Mouse (Mus musculus): Measurements from ENCODE around the gene Cyp19a1. TPM values are rescaled to one million over a fixed set of nuclear protein-coding genes. Genes with fewer than 3 reads are reported as not detected.

Cyp19a1 gene
- polyA plus RNA-seq, 1 experiment from 2014 or later = not detected

DNA sequence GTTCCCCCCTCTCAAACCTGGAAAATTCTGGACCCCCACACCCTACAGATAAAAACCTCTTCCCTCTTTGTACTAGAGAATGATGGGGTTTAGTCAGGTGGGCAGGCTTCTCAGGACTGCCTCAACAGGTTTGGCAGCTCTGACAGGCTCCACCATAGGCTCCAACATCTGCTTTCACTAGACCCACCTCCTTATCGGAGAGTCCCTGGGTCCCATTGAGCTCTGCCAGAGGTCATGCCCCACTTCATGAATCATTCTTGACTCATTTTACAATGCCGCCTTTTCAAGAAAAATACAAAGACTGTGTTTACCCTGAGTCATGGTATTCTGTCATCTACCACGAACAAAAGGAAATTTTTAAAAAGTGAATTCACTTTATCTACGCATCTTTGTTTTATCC, 3.2 kb downstream of the Cyp19a1 start:
- Histone ChIP-seq H3K4me1 (peaks cover 4% of the 10 kb centered on the region; the same call in 1 of the 2 replicates), H3K9me3 (replicated peaks) (no peaks in the 10 kb centered on the region), H3K36me3 (no peaks in the 10 kb centered on the region), H3K4me3 (no peak overlapping the region), H3K27me3 (ENCODE audit: low read depth, poor library complexity, severe bottlenecking) (no peaks in the 10 kb centered on the region), H3K27ac (no peak overlapping the region)
- 63% methylated on average over 4 of the region's 4 CpGs for WGBS
- no peak for DNase-seq (ENCODE audit: low spot score)

DNA sequence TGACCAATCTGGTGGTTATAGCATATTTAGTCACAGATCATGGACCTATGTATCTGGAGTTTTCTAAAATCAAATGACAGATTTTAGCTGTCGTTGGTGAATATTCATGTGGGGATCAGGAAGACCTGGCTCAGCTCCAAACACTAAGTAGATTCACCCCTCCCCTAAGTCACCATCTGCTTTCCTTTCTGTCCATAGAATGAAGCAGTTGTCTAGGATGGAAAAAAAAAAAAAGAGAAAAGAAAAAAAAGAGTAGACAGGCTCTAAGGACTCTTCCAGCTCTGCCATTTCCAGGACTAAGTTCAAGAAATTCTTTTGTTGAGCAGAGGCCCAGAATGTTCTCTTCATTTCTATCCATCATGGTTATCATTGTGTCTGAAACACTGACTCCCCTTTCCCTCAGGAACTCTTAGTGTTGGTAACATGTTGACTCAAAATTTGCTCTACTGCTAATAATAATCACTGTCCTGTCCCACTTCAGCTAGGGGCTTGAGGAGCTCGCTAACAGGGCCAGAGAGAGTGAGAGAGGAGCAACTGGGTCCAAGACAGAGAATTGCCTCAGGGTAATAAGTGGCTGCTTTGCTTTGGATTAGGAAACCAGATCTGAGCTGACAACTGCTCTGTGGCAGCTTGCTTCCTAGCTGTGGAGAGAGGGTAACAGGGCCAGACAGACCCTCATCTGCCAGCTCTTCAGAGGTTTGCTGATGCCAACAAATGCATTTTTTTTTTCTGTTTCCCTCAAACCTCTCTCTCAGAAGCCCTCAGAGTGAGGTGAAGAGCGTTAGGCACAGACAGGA, 22.8 kb downstream of the Cyp19a1 start:
- Histone ChIP-seq H3K27me3 (ENCODE audit: low read depth, poor library complexity, severe bottlenecking) (no peaks in the 10 kb centered on the region), H3K4me3 (no peak overlapping the region), H3K27ac (no peak overlapping the region), H3K4me1 (0 out of 2 replicates have a peak, but pooled peaks cover 3% of the 10 kb centered on the region), H3K36me3 (no peaks in the 10 kb centered on the region), H3K9me3 (replicated peaks) (no peaks in the 10 kb centered on the region)
- WGBS = 74% methylated on average over 3 of the region's 3 CpGs
- no peak for DNase-seq (ENCODE audit: low spot score)

- no peak for DNase-seq (ENCODE audit: low spot score)
- no peak overlapping the region for H3K27ac ChIP-seq
- H3K27me3 ChIP-seq (ENCODE audit: low read depth, poor library complexity, severe bottlenecking) = no peaks in the 10 kb centered on the region
- H3K4me1 ChIP-seq = no peaks in the 10 kb centered on the region; the same call in 1 of the 2 replicates
- no peaks in the 10 kb centered on the region for H3K9me3 ChIP-seq (replicated peaks)
- no peak overlapping the region for H3K4me3 ChIP-seq
- WGBS = 73% methylated on average over 6 of the region's 6 CpGs
- no peaks in the 10 kb centered on the region for H3K36me3 ChIP-seq
These were observed 40.3 kb downstream of the Cyp19a1 start for GRCm38 (mm10) chr9:54227580-54227979.

DNA sequence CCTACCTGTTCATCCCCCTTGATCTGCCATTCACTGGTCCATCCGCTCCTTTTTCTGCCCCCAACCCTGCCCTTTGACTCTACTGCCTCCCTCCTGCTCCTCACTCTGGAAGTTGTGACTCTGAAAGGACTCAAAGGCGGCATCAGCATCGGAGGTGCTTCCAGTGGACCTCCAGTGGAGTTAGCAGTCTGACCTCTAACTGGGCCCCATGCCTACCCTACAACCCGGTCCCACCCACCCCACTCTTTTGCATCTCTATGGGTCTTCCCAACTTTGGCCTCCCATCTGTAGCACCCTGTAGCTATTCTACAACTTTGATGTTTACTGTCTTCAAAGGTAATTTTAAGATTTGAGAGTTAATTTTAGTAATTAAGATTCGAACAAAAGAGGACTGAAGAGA, 51.4 kb downstream of the Cyp19a1 start:
- Histone ChIP-seq H3K27me3 (ENCODE audit: low read depth, poor library complexity, severe bottlenecking) (no peaks in the 10 kb centered on the region), H3K27ac (no peak overlapping the region), H3K9me3 (replicated peaks) (no peaks in the 10 kb centered on the region), H3K4me3 (no peak overlapping the region), H3K4me1 (peaks cover 11% of the 10 kb centered on the region), H3K36me3 (no peaks in the 10 kb centered on the region)
- 60% methylated on average over 5 of the region's 5 CpGs for WGBS
- no peak for DNase-seq (ENCODE audit: low spot score)

DNA sequence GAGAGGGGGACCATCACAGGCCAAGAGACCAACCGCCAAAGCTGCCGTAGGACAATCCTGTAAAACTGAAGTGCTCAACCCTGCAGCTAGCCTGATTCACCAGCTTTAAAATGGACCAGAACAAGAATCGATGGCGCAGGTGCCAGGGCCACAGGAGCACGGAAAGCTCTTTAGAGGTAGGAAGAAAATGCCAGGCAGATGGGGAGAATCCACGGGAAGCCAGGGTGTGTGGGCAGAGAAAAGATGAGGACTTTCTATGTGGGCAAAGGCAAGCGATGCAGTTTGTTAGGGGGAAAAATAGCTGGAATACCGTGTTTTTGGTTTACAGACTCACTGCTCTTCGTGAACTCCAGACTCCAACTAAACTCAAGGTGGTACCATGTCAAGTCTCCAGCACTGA, 53.0 kb downstream of the Cyp19a1 start:
- no peaks in the 10 kb centered on the region for H3K9me3 ChIP-seq (replicated peaks)
- no peak overlapping the region for H3K4me3 ChIP-seq
- H3K27me3 ChIP-seq (ENCODE audit: low read depth, poor library complexity, severe bottlenecking) = no peaks in the 10 kb centered on the region
- H3K27ac ChIP-seq = no peak overlapping the region
- no peaks in the 10 kb centered on the region for H3K36me3 ChIP-seq
- peaks cover 11% of the 10 kb centered on the region for H3K4me1 ChIP-seq
- WGBS = 95% methylated on average over 9 of the region's 9 CpGs
- no peak for DNase-seq (ENCODE audit: low spot score)

GRCm38 (mm10) chr9:54194790-54195189, 73.1 kb downstream of the Cyp19a1 start:
- no peaks in the 10 kb centered on the region for H3K9me3 ChIP-seq (replicated peaks)
- DNase-seq (ENCODE audit: low spot score) = no peak
- no peaks in the 10 kb centered on the region for H3K4me1 ChIP-seq
- no peak overlapping the region for H3K27ac ChIP-seq
- H3K4me3 ChIP-seq = no peak overlapping the region
- 80% methylated on average over 5 of the region's 5 CpGs for WGBS
- no peaks in the 10 kb centered on the region for H3K27me3 ChIP-seq (ENCODE audit: low read depth, poor library complexity, severe bottlenecking)
- no peaks in the 10 kb centered on the region for H3K36me3 ChIP-seq

GRCm38 (mm10) chr9:54191435-54191834, 76.5 kb downstream of the Cyp19a1 start:
- Histone ChIP-seq H3K36me3 (no peaks in the 10 kb centered on the region), H3K4me3 (no peak overlapping the region), H3K9me3 (replicated peaks) (no peaks in the 10 kb centered on the region), H3K27me3 (ENCODE audit: low read depth, poor library complexity, severe bottlenecking) (no peaks in the 10 kb centered on the region), H3K4me1 (no peaks in the 10 kb centered on the region), H3K27ac (no peak overlapping the region)
- no peak for DNase-seq (ENCODE audit: low spot score)
- WGBS = 91% methylated on average over 3 of the region's 3 CpGs

DNA sequence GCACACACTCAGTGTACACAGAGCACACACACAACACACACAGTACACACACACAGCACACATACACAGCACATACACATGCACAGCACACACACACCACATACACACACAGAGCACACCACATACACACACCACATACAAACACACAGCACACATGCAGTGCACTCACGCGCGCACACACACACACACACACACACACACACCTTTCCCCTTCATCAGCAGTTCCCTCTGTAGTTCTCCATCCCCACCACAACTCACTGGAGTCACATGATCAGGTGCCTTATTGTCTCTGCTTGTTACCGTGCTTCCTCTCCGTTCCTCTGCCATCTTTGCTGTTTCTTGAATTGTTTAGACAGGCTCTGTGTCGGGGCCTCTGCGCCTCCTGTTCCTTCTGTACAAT, 85.4 kb downstream of the Cyp19a1 start:
- DNase-seq (ENCODE audit: low spot score) = no peak
- Histone ChIP-seq H3K4me1 (no peaks in the 10 kb centered on the region), H3K27ac (no peak overlapping the region), H3K9me3 (replicated peaks) (no peaks in the 10 kb centered on the region), H3K36me3 (no peaks in the 10 kb centered on the region), H3K27me3 (ENCODE audit: low read depth, poor library complexity, severe bottlenecking) (no peaks in the 10 kb centered on the region), H3K4me3 (no peak overlapping the region)
- WGBS = 91% methylated on average over 7 of the region's 7 CpGs

DNA sequence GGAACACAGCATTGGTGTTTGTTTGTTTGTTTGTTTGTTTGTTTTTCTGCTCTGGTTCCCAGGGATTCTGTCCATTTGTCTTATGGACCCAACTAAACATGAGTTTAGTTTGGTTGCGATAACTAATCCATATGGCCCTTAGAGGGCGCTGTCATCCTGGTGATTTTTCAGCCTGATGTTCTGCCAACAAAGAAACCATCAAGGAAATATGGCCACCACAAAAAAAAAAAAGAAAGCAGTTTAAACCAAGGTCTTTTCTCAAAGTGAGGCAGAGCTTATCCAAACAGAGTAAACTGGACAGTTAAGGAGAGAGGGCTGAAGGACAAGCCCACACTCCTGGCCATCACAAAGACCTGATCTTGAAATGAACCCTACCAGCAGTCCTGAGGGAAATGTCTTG, 86.6 kb downstream of the Cyp19a1 start:
- no peaks in the 10 kb centered on the region for H3K36me3 ChIP-seq
- no peaks in the 10 kb centered on the region for H3K27me3 ChIP-seq (ENCODE audit: low read depth, poor library complexity, severe bottlenecking)
- no peaks in the 10 kb centered on the region for H3K4me1 ChIP-seq
- no peak overlapping the region for H3K4me3 ChIP-seq
- no peaks in the 10 kb centered on the region for H3K9me3 ChIP-seq (replicated peaks)
- peak; percentile 63 for DNase-seq (ENCODE audit: low spot score)
- 12% methylated on average over 2 of the region's 2 CpGs for WGBS
- H3K27ac ChIP-seq = peak overlapping the region; percentile 75

DNA sequence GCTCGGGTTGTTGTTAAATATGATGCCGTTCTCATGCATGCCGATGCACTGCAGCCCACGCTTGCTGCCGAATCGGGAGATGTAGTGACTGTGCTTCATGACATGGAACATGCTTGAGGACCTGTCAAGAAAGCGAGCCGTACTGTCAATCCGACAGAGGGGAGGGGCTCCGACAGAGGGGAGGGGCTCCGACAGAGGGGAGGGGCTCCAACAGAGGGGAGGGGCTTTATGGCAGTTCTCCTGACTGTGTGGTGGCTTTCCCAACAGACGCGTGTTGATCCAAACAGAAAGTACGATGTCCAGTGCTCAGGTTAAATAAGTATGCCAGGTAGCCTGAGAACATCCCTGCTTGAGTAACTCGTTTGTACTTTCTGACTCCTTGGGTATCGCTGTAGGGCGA, 87.7 kb downstream of the Cyp19a1 start:
- Histone ChIP-seq H3K27me3 (ENCODE audit: low read depth, poor library complexity, severe bottlenecking) (no peaks in the 10 kb centered on the region), H3K9me3 (replicated peaks) (no peaks in the 10 kb centered on the region), H3K27ac (no peak overlapping the region), H3K4me1 (no peaks in the 10 kb centered on the region), H3K36me3 (no peaks in the 10 kb centered on the region), H3K4me3 (no peak overlapping the region)
- 76% methylated on average over 17 of the region's 17 CpGs for WGBS
- no peak for DNase-seq (ENCODE audit: low spot score)

GRCm38 (mm10) chr9:54169489-54169888, 98.4 kb downstream of the Cyp19a1 start:
- Histone ChIP-seq H3K27ac (no peak overlapping the region), H3K9me3 (replicated peaks) (no peaks in the 10 kb centered on the region), H3K27me3 (ENCODE audit: low read depth, poor library complexity, severe bottlenecking) (no peaks in the 10 kb centered on the region), H3K36me3 (no peaks in the 10 kb centered on the region), H3K4me3 (no peak overlapping the region), H3K4me1 (no peaks in the 10 kb centered on the region; the same call in 1 of the 2 replicates)
- no peak for DNase-seq (ENCODE audit: low spot score)
- WGBS = 63% methylated on average over 5 of the region's 5 CpGs

- no peak for DNase-seq (ENCODE audit: low spot score)
- no peaks in the 10 kb centered on the region for H3K27me3 ChIP-seq (ENCODE audit: low read depth, poor library complexity, severe bottlenecking)
- H3K4me1 ChIP-seq = no peaks in the 10 kb centered on the region; the same call in 1 of the 2 replicates
- no peak overlapping the region for H3K4me3 ChIP-seq
- H3K9me3 ChIP-seq (replicated peaks) = no peaks in the 10 kb centered on the region
- H3K27ac ChIP-seq = no peak overlapping the region
- WGBS = 88% methylated on average over 10 of the region's 10 CpGs
- H3K36me3 ChIP-seq = no peaks in the 10 kb centered on the region
These were observed 99.5 kb downstream of the Cyp19a1 start for GRCm38 (mm10) chr9:54168425-54168824.

DNA sequence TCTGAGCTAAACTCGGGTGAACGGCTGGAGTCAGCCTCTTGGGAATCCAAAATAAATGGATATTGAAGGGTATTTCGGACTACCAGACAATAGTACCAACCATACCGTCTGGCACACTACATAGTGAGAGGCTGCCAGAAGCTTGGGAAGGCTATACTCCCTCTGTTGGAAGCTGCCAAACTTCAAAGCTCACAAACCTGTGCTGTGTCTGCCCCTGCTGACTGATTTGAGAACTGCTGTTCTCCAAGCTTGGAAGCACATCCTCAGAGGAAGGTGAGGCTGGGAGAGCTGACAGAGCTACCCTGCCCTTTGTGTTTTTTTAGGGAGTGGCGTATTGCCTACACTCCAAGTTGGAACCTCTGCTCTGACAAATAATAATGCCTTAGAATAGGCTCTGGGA, 104.8 kb downstream of the Cyp19a1 start:
- no peaks in the 10 kb centered on the region for H3K36me3 ChIP-seq
- no peak overlapping the region for H3K27ac ChIP-seq
- no peaks in the 10 kb centered on the region for H3K9me3 ChIP-seq (replicated peaks)
- DNase-seq (ENCODE audit: low spot score) = no peak
- H3K4me1 ChIP-seq = no peaks in the 10 kb centered on the region; the same call in 1 of the 2 replicates
- H3K27me3 ChIP-seq (ENCODE audit: low read depth, poor library complexity, severe bottlenecking) = no peaks in the 10 kb centered on the region
- WGBS = 83% methylated on average over 5 of the region's 5 CpGs
- H3K4me3 ChIP-seq = no peak overlapping the region

DNA sequence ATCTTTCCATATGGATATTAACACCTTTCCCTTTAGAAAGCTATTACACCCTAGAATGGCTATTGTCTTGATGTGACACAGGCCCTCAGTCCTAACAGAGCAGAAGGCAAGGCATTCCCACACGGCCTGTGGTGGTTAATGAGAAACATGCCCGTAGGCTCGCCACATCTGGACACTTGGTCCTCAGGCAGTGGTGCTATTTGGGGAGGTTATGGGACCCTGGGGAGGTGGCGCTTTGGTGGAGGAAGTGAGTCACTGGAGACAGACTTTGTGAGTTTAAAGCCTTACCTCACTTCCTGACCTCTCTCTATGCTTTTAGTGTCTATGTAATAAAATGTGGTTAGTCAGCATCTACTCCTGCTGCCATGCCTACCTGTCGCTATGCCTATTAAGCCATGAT, 114.2 kb downstream of the Cyp19a1 start:
- DNase-seq (ENCODE audit: low spot score) = peak; percentile 83
- Histone ChIP-seq H3K27ac (peak overlapping the region; percentile 67), H3K4me1 (peaks cover 34% of the 10 kb centered on the region), H3K4me3 (no peak overlapping the region), H3K9me3 (replicated peaks) (no peaks in the 10 kb centered on the region), H3K27me3 (ENCODE audit: low read depth, poor library complexity, severe bottlenecking) (no peaks in the 10 kb centered on the region), H3K36me3 (no peaks in the 10 kb centered on the region)
- WGBS = 32% methylated on average over 5 of the region's 5 CpGs

All from limb, embryonic 10.5 days (tissue).